Mouse (Mus musculus): Measurements from ENCODE around the gene Ralgps2. TPM values are rescaled to one million over a fixed set of nuclear protein-coding genes. Genes with fewer than 3 reads are reported as not detected.

The Ralgps2 gene
- total RNA-seq, 4 experiments from 2014 or later = 23.3 to 31.0 (median 29.4) TPM

DNA sequence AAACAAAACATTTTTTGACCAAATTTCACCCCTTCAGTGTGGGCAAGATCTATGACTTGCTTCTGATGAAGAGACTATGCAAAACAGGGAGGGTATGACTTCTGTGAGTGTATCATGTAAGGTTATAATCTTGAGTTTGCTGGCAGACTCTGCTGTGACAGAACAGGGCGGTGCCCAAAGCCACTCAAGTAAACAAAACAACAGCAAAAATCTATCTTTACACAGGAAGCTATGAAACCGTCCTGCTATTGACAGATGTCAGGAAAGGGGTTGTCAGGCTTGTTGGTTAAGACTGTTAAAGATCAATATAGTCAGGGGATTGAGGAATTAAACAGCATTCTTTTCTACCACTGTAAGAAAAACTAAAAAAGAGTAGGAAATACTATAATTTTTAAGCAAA, 33.8 kb downstream of the Ralgps2 start:
- DNase-seq = no peak

DNA sequence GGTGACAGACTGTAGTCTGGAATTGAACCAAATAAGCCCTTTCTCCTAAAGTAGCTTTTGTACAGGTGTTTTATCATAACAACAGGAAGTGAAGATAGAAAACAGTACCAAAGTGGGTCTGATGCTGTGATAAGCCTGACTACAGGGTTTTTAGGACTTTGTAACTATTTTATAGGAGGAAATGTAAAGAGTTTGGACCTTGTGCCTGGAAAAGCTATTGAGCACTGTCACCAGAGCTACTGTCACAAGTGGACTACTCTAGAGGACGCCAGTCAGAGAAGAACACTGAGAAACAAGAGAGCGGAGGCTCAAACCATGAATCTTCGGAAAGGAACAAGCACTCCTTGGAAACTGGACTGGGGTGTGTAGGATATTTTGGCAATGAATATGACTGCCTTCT, 35.5 kb downstream of the Ralgps2 start:
- DNase-seq = no peak

DNA sequence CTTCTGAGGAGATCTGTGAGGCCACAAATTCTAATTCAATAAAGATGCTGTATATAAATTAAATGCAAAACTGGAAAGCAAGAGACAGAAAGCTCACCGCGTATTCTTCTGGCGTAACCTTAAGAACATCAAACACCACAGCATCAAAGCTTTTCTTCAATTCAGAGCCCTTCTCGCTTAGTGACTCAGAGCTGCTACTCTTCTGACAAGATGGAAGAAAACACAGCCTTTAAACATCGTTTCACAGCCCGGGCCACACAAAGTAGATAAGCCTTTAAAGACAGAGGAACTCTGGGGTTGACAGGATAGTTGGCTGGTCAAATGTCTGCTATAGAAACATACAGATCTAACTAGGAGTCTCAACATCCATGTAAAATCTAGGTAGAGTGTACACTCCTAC, 37.7 kb downstream of the Ralgps2 start:
- DNase-seq = no peak

DNA sequence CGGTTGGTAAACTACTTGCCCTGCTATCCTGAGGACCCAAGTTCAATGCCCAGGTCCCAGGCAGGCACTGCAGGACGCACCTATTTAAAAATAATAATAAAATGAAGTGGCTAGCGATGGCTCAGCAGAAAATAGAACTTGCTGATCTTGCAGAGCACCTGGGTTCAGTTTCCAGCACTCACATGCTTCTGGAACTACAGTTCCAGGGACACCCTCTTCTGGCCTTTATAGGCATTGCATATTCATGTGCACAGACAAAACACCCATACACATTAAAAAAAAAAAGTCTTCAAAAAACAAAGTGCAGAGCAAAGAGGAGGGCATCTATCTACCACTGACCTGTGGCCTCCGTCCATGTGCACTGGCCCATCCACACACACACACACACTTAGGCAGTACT, 47.9 kb downstream of the Ralgps2 start:
- no peak for DNase-seq

DNA sequence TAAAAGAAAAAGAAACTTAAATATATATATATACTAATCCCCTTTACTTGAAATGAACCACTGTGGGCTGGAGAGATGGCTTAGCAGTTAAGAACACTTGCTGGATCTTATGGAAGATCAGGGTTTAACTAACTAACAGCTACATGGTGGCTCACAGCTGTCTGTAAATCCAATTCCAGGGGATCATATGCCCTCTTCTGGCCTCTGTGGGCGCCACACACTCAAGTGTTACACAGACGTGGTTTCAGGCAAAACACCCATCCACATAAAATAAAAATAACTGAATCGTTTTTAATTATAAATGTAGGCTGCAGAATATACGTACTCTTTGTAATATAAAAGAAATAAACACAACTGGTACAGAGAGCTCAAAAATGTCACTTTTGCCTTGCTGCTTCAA, 50.6 kb downstream of the Ralgps2 start:
- DNase-seq = no peak

DNA sequence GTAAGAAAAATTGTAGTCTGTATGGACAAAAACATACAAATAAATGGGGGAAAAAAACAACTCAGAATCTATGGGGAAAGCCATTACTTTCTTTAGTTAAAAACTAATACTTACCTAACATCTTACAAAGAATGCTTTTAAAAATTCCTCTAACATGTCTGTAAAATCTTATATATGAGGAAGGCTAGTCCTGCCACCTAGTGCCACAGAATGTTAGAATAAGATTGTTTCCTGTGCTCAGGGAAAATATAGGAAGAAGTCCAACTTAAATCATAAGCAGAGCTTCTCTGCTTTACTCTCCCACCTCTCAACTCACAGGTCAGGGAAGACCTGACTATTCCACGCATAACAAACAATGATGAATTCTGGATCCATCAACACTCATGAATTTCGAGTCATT, 53.5 kb downstream of the Ralgps2 start:
- no peak for DNase-seq

DNA sequence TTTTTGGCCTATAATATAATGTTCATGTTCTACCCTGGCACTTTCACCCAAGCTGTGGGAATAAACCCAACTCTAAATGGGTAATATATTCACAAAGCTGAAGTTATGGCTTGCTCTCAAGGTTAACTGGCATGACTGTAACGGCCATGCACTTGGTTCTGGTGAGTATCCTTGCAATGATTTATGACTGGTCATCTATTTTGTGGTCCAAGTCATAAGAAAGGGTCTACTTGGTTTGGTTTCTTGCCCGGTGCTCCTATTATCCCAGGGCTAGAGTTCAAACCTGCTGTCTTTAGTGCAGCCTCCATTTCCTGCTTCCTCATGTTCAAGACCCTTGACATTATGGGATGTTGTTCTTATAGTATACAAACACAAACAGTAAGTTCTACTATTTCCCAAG, 54.6 kb downstream of the Ralgps2 start:
- DNase-seq = peak; percentile 45

DNA sequence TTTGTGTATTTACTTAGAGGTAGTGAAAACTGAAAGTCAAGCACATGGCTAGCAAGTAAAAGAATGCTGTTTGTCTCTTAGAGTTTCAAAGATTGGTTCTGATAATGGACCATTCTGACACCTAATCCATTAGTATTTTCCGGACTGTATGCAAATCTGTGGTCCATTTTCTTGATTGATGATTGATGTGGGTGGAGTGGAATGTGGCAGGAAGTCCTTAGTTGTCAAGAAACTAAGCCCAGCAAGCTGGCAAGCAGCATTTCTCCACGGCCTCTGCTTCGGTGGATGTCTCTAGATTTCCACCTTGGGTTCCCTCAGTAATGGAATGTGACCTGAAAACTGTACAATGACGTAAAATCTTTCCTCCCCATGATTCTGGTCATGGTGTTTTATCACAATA, 68.8 kb downstream of the Ralgps2 start:
- DNase-seq = no peak

DNA sequence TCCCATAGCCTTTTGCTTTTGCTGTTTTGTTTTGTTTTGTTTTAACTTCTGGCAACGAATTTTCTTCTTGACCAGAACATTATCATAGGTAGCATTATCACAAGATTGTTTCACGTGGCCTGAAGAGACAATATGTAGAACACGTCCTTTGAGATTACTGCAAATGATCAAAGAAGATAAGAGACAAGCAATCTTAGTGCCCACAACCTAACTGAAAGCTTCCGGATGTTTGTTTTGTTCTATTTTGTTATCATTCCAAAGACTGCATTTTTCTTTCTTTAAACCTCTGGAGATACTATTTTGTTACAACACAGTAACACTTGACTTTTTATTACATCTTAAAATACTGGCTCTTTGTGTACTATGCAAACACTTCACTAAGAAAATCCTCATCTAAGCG, 69.4 kb downstream of the Ralgps2 start:
- DNase-seq = no peak

DNA sequence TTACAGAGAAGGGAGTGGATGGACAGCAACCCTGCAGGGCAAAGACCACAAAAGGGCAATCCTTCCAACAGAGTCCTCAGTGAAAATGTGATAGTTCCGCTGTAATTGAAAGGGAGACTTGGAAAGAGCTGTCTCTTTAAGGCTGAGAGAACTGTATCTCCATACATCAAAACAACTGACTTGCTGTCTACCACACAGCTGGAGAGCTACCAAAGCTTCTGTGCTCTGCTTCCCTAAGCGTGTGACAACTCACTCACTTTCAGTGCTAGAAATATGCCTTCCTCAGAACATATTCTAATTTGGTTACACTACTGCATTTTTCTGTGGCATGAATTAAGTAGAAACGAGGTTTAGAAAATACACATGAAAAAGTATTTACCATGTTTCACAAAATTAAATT, 75.2 kb downstream of the Ralgps2 start:
- DNase-seq = no peak

DNA sequence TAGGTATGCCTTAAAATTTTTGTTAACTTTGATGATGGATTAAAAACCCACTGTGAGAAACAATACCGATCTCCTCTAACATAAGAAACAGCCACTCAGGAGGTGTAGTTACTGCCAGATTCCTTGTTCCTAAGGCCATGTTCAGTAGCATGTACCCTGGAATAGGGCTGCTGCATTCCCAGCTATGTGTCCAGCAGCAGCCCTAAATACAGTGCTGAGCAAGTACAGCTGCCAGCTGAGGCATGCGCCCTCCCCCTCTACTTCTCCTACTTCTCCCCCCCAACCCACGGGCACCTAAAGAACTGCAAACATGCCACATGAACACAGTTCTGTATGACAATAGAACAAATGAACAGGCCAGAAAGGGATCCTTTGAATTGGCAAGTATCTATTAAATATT, 75.7 kb downstream of the Ralgps2 start:
- DNase-seq = no peak

DNA sequence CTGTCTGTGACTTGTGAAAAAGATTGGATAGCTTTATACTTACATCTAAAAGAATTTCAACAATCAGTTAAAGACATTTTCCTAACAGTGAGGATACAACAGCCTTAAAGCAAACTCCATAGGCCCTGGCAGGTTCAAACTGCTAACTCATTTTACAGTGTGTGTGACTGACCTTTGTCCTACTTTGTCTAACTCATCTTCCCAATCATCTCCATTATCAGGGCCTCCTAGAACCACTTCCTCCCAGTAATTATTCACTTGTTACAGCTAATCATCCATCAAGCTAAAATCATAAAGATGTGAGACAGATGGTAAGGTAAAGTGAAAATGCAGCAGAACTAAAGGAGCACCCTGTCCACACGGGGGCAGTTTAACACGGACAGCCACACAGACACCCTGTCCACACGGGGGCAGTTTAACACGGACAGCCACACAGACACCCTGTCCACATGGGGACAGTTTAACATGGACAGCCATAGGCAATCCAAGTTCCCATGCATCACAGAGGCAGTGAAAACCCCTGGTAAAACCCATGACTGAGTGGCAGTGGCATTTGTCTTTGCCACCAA, 77.9 kb downstream of the Ralgps2 start:
- peak; percentile 16 for DNase-seq

DNA sequence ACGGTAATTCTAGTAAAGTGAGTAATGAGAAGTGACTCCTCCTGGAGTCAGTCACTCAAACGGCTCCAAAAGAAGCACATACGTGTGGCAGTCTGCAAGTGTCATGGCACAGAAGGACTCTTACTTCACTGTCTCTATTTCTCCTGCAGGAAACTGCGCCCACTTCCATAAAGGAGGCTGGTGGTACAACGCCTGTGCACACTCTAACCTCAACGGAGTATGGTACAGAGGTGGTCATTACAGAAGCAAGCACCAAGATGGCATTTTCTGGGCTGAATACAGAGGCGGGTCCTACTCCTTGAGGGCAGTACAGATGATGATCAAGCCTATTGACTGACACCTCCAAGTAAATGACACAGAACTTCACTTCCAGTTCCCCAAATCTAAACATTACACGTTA, 79.2 kb downstream of the Ralgps2 start:
- no peak for DNase-seq

DNA sequence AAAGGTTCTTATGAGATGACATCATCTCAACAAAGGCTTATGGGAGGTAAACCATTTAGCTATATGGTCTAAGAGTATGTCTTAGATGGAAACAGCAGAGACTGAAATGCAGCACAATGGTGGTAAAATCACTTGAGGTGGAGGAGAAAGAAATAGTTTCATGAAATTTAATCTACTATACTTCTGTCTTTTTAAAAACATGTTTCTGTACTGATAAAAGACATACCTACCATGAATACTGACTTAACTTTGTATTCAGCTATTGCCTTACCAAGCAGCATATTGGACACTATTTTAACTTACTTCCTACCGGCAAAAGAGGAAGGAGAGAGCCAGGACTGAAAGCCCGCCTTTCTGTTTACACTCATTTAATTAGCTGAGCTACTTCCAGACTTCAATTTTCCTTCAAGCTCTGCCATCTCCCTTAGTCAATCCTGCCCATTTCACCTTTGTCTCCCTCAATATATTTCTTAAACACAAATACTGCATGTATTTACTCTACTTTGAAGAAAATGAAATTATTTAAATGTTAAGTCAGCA, 79.6 kb downstream of the Ralgps2 start:
- no peak for DNase-seq

DNA sequence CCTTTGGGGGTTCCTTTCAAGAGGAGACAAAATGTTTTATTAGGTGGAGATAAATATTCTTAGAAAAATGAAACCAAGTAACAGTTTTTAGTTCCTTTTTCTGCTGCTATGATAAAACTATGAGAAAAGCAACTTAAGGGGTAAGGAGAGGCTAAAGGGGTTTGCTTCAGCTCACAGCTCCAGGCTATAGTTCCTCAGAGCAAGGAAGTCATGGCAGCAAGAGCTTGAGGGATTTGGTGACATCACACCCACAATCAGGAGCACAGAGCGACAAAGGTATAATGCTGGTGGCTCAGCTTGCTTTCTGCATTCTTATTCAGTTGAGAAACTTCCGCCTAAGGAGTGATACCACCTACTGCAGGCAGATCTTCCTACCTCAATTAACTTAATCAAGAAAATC, 80.3 kb downstream of the Ralgps2 start:
- DNase-seq = no peak

DNA sequence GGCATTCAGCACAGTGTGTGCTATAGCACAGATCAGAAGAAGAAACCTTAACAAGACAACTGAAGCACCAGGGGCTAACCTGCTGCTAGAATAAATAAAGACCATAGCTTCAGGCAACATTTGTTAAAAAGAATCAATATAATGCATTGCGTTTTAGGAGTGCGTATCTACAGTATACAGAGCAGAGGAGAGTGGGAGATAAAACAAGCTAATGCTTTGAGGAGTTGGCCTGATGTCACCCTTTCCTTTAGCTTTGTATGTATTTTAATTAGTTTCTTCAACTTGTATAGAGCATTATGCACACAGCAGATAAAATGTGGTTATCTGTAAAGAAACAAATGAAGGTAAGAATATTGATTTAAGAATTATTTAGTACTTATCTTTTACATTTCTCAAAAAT, 82.8 kb downstream of the Ralgps2 start:
- DNase-seq = no peak

DNA sequence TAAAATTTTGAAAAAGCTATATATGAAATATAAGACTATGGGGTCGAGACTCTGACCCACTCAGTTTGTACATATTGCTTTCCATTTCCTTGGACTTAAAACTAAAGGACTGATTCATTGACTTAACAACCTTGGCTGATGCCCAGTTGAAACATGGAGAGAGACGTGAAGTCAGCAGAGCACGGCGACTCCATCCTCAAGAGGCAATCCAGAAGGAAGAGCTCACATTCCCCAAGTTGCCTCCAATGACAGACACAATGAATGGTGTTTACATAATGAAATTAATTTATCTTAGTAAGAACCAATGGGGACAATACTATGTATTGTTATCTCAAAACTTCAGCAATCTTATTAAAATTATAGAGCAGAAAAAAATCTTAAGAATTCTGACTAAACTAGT, 84.9 kb downstream of the Ralgps2 start:
- no peak for DNase-seq

DNA sequence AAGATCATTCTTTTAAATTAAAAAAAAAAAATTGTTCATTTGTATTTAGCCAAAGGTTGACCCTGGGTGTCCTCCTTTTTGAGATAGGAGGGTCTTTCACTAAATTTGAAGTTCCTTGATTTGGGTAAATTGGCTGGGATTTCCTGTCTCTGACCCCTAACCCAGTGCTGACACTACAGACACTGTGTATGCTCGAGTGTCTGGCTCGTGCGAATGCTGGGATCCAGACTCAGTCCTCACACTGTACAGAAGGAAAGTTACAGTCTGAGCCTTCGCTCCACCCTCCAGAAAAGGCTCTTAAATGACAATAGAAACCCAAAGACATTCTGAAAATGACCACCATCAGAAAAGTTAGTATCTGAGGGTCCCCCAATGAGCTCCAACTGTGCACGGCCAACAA, 86.6 kb downstream of the Ralgps2 start:
- no peak for DNase-seq

DNA sequence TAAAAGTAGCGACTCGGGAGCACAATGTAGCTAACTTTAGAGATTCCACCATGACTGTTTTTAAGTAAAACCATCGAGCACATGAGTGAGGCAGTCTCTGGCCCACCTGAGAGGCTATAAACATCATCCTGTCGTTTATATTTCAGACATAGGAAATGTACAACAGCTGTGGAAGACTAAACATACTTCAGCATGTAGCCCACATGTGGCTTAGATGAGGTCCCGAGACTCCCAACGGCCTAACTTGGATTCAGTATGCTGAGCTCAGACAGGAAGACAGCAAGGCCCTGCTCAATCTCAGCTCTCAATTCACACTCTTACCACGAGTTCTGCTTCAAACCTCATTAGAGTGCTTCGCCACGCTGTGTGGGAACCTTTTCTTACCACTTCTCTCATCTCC, 87.0 kb downstream of the Ralgps2 start:
- no peak for DNase-seq

DNA sequence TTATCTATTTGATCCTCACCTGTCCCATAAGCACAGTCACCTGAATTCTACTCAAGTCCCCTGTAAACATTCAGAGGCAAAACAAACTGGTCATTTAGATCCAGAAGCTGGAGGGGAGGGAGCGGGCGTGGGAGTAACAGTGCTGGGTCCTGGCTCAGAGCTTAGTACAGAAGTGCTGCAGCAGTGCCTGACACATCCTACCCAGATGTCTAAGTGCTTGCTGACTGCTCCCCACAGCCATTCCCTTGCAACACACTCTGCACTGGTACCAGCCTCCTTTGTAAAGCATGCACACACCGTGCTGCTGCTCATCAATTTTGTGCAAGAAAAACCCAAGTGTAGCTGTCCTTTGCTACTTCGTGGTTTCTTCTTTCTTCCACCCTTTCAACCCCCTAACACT, 92.3 kb downstream of the Ralgps2 start:
- DNase-seq = no peak

DNA sequence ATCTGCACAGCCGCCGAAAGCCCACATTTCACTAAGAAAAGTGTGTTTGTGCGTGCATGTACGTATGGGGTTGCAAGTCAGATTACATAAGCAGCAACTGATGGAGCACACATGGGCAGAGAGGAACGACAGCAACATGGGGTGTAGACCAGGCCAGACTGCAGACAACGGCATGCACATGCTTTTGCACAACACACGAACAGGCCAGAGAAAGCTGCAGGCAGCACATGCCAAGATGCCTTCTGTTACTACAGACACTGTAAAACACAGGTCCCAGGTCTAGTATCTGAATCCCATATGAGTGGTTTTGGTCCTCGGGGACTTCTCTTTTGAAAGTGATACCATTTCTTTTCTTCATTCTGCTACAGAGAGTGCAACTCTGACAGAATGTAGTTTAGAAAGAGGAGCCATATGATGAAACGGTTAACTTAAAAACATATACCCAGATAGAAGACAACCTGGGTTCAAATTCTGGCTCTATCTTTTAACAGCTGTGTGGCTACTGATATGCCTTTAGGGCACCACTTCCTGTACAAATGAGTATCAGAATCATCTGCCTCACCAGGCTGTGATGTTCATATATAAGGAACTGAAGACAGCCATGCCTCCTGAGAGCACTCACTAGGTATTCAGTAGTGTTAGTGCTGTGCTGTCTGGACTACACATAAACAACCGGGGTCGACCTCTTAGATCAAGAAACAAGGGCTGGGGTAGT, 97.6 kb downstream of the Ralgps2 start:
- no peak for DNase-seq

DNA sequence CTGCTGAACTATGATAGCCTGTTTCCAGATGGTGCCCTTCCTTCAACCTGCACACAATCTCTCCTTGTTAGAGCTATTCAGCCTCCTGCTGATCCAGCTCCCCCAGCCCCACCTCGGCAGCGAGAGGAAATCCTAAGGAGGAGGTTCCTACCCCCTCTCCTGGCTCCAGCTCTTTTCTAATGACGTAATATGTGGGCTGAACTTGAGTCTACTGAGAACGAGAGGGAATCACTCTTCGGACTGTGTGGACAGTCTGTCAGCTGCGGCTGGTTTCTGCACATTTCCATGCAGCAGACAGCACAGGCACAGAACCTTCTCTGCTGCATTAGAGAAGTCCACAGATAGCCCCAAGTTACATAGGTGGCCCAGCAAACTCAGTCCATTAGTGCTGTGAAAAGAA, 100.7 kb downstream of the Ralgps2 start:
- DNase-seq = peak; percentile 49

DNA sequence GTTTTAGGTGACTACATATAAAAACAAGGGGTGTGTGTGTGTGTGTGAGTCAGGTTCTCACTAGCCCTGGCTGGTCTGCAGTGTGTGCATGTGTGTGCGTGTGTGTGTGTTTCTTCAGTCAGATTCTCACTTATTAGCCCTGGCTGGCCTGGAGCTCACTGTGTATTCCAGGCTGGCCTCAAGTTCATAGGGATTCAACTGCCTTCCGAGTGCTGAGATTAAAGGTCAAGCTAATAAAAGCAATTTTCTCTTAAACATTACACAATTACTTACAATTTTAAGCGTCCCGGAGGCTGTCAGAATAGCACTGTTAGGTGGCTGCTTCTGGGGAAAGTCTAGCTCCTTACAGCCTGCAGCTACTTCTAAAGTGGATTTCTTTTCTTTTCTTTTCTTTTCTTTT, 101.2 kb downstream of the Ralgps2 start, which contains the start of gene Angptl1:
Angptl1 (plus strand) TSS at position 386 of the 400 bp plus-strand sequence.
- DNase-seq = no peak

DNA sequence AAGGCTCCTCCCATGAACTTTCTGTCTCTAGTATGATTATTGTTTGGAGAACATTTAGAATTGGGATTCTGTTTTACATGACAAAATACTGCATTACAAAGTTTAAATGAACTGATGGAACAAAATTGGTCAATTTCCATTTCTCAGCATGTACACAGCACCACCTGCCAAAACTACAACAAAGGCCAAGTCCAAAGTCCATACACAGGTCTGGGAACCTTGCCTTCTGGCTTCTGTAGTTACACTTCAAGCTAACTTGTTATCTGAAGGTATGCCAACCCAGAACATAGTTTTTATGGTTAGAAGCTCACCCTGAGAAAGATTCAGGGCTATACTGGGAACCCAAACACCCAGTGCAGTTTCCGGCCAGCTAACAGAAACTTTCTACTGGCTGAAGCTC, 120.2 kb downstream of the Ralgps2 start:
- no peak for DNase-seq
